Mouse (Mus musculus) embryonic facial prominence, embryonic 11.5 days (tissue): ENCODE results near the gene 1110008L16Rik. TPM values are rescaled to one million over a fixed set of nuclear protein-coding genes. Genes with fewer than 3 reads are reported as not detected.
A peak's percentile ranks its signal among the peaks of the same experiment; 100 is the strongest.

Source experiments
- ATAC-seq: fragments of 200-750 bp; cut with Nextera tagmentation; replicated peaks from 2 replicates; pipeline ENCODE4 v1.8.0; 2017; ENCODE audit warnings: low read depth; ENCODE audit not compliant: insufficient number of reproducible peaks, low FRiP score, low TSS enrichment
- DNase-seq: peaks from one replicate; pipeline ENCODE4 v3.0.0-alpha.2; 2015; ENCODE audit warnings: low spot score
- H3K27ac ChIP-seq: fragments of 300-500 bp; sonication (generic); replicated peaks from 2 replicates; pipeline ENCODE4 v1.5.1; 2014; ENCODE audit warnings: mild to moderate bottlenecking, low read depth, low read length, control low read depth
- H3K27me3 ChIP-seq: fragments of 300-500 bp; sonication (generic); 2 replicates; pipeline ENCODE4 v1.6.1; 2014; ENCODE audit warnings: mild to moderate bottlenecking, low read length, moderate library complexity, mixed read lengths; ENCODE audit not compliant: control insufficient read depth, insufficient read depth
- H3K36me3 ChIP-seq: fragments of 300-500 bp; sonication (generic); replicated peaks from 2 replicates; pipeline ENCODE4 v1.6.1; 2014; ENCODE audit warnings: low read depth, mild to moderate bottlenecking, low read length, moderate library complexity, mixed read lengths; ENCODE audit not compliant: control insufficient read depth, insufficient read depth
- H3K4me1 ChIP-seq: fragments of 300-500 bp; sonication (generic); 2 replicates; pipeline ENCODE4 v1.6.1; 2014; ENCODE audit warnings: low read length, mixed read lengths; ENCODE audit not compliant: control insufficient read depth, insufficient read depth
- H3K4me2 ChIP-seq: fragments of 300-500 bp; sonication (generic); 2 replicates; pipeline ENCODE4 v1.6.1; 2014; ENCODE audit warnings: low read depth, mild to moderate bottlenecking, control low read depth, low read length, moderate library complexity
- H3K4me3 ChIP-seq: fragments of 300-500 bp; sonication (generic); 2 replicates; pipeline ENCODE4 v1.5.1; 2014; ENCODE audit warnings: low read depth, low read length, control low read depth
- H3K9ac ChIP-seq: fragments of 300-500 bp; sonication (generic); replicated peaks from 2 replicates; pipeline ENCODE4 v1.6.1; 2014; ENCODE audit warnings: mild to moderate bottlenecking, control low read depth, low read length
- H3K9me3 ChIP-seq: fragments of 300-500 bp; sonication (generic); replicated peaks from 2 replicates; pipeline ENCODE4 v1.6.1; 2016; ENCODE audit warnings: mild to moderate bottlenecking, low read length, inconsistent platforms, mixed read lengths; ENCODE audit not compliant: control insufficient read depth
- WGBS: fragments of 180-500 bp; shearing (Covaris S2); extraction: QIAGEN DNeasy Blood & Tissue Kit; methylation state at CpG from one replicate; pipeline ENCODE4 v1.1.7; 2014; 5-methylcytosine and 5-hydroxymethylcytosine counted together
- polyA plus RNA-seq: library from polyadenylated mRNA; unstranded; fragments of >200 nt; fragmentation: Nextera tagmentation; extraction: Ambion mirVana; gene quantifications from 2 replicates; pipeline ENCODE4 v1.2.1, GENCODE M21; 2014

Gene 1110008L16Rik
- polyA plus RNA-seq, 1 experiment from 2014 or later = 21.6 TPM

GRCm38 (mm10) chr12:55399128-55399677, 99.8 kb downstream of the 1110008L16Rik start:
- H3K4me3 ChIP-seq = peak overlapping the region; percentile 96
- ATAC-seq = peak; percentile 24; the same call in 1 of the 2 replicates
- H3K9ac ChIP-seq = peak overlapping the region; percentile 91
- H3K4me1 ChIP-seq = no peaks in the 10 kb centered on the region
- H3K27ac ChIP-seq = peak overlapping the region; percentile 56; the same call in 1 of the 2 replicates
- DNase-seq = no peak
- H3K36me3 ChIP-seq = no peaks in the 10 kb centered on the region
- under 1% methylated on average over 20 of the region's 20 CpGs for WGBS
- peak overlapping the region; percentile 73 for H3K4me2 ChIP-seq
- no peaks in the 10 kb centered on the region for H3K27me3 ChIP-seq
- no peaks in the 10 kb centered on the region for H3K9me3 ChIP-seq

DNA sequence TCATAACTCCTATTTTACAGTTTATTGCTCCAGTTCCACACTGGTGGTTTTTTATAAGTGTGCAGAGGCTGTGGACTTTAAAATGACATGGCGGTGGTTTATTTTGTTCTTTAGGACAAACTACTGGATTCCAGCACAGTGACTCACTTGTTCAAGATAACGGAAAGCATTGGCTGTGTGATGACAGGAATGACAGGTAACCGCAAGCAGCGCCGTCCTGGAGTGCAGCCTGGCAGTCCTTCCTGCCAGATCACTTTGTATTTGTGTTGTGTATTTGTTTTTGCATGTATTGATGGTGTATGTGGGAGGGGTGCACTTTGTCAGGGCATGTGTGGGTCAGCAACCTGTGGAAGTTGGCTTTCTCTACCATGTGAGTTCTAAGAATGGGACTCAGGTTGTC, 108.5 kb downstream of the 1110008L16Rik start:
- H3K9me3 ChIP-seq = no peaks in the 10 kb centered on the region
- no peak for ATAC-seq
- H3K9ac ChIP-seq = no peak overlapping the region
- H3K4me1 ChIP-seq = no peaks in the 10 kb centered on the region
- peaks cover 3% of the 10 kb centered on the region; the same call in 1 of the 2 replicates for H3K36me3 ChIP-seq
- H3K4me3 ChIP-seq = no peak overlapping the region
- 90% methylated on average over 5 of the region's 5 CpGs for WGBS
- H3K27me3 ChIP-seq = no peaks in the 10 kb centered on the region
- no peak overlapping the region for H3K4me2 ChIP-seq
- DNase-seq = no peak
- H3K27ac ChIP-seq = no peak overlapping the region

GRCm38 (mm10) chr12:55415255-55415654, 115.9 kb downstream of the 1110008L16Rik start:
- DNase-seq (no peak), ATAC-seq (no peak)
- H3K36me3 ChIP-seq = peaks cover 14% of the 10 kb centered on the region
- no peak overlapping the region for H3K9ac ChIP-seq
- H3K9me3 ChIP-seq = no peaks in the 10 kb centered on the region
- H3K4me3 ChIP-seq = no peak overlapping the region
- H3K4me2 ChIP-seq = no peak overlapping the region
- no peak overlapping the region for H3K27ac ChIP-seq
- WGBS = 96% methylated on average over 5 of the region's 5 CpGs
- no peaks in the 10 kb centered on the region for H3K27me3 ChIP-seq
- H3K4me1 ChIP-seq = no peaks in the 10 kb centered on the region

DNA sequence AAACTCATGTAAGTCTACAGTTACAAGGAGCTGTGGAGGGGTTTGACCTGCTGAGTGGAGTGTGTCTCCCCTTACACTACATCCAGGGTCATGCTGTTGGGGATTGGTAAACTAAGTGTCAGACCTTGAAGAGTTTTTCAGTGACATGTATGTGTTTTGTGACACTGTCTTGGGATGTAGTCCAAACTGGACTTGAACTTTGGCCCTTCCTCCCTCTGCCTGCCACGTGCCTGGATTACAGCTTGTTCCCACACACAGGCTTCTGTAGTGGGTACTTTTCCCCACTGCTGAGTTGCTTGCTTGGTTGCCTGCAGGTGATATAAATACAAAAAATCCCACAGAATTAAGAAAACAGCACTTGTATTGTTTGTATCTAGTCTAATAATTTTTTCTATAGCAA, 116.4 kb downstream of the 1110008L16Rik start:
- no peak for ATAC-seq
- H3K4me3 ChIP-seq = no peak overlapping the region
- H3K9ac ChIP-seq = no peak overlapping the region

DNA sequence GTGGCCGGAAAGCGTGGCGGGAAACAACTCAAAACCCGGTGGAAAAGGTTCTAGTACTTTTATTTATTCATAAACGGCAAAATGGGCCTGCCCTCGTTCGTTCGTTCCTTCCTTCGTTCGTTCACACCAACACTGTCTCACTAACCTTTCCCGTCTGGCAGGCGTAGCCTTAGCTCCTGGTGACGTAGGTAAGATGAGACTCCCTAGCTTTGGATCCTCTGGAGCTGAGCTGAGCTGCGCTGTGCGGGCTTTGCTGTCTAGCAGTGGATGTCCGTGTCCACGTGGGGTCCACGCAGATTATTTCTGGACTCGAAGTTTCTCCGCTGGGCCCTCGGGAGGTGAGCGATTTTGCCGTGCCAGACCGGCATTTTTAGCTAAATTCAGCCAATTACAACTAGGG, 120.8 kb downstream of the 1110008L16Rik start:
- DNase-seq (no peak), ATAC-seq (0 out of 2 replicates have a peak, but pooled peaks have one; percentile 70)
- 94% methylated on average over 24 of the region's 24 CpGs for WGBS
- Histone ChIP-seq H3K36me3 (peaks cover 4% of the 10 kb centered on the region; the same call in 1 of the 2 replicates), H3K27ac (no peak overlapping the region), H3K9me3 (no peaks in the 10 kb centered on the region), H3K4me1 (no peaks in the 10 kb centered on the region), H3K4me3 (no peak overlapping the region), H3K4me2 (no peak overlapping the region), H3K9ac (no peak overlapping the region), H3K27me3 (no peaks in the 10 kb centered on the region)

More for the DNA sequence above, 116.4 kb downstream of the 1110008L16Rik start:
- DNase-seq = no peak
- Histone ChIP-seq H3K4me1 (no peaks in the 10 kb centered on the region), H3K27me3 (no peaks in the 10 kb centered on the region), H3K36me3 (peaks cover 14% of the 10 kb centered on the region), H3K9me3 (no peaks in the 10 kb centered on the region), H3K4me2 (no peak overlapping the region), H3K27ac (no peak overlapping the region)
- WGBS = 94% methylated on average over 1 of the region's 1 CpGs

- Histone ChIP-seq H3K27me3 (no peaks in the 10 kb centered on the region), H3K9me3 (no peaks in the 10 kb centered on the region), H3K36me3 (peaks cover 4% of the 10 kb centered on the region; the same call in 1 of the 2 replicates), H3K4me2 (no peak overlapping the region), H3K9ac (peak overlapping the region; percentile 13; the same call in 1 of the 2 replicates), H3K4me3 (no peak overlapping the region), H3K4me1 (no peaks in the 10 kb centered on the region), H3K27ac (no peak overlapping the region)
- ATAC-seq (no peak), DNase-seq (no peak)
- 38% methylated on average over 3 of the region's 3 CpGs for WGBS
Observed at GRCm38 (mm10) chr12:55422057-55422456, 122.7 kb downstream of the 1110008L16Rik start.

DNA sequence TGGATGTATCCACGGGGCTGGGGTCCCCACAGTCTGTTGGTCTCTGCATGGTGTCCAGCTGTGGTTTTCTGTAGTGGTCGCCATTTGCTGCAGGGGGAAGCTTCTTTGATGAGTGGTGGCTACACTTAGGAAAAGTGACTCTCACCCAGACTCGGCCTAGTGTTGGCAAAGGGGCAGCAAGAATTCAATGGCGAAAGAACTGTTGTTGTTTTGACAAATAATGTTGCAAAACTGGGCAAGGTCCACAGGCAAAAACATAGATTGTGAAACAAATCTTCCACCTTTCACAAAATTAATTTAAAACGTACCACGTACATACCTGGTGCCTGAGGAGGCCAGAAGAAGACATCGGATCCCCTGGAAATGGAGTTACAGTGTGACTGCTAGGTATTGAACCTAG, 126.9 kb downstream of the 1110008L16Rik start:
- Histone ChIP-seq H3K4me2 (no peak overlapping the region), H3K36me3 (no peaks in the 10 kb centered on the region), H3K27me3 (no peaks in the 10 kb centered on the region), H3K4me1 (no peaks in the 10 kb centered on the region), H3K4me3 (no peak overlapping the region), H3K9me3 (no peaks in the 10 kb centered on the region), H3K27ac (no peak overlapping the region), H3K9ac (no peak overlapping the region)
- ATAC-seq (no peak), DNase-seq (no peak)
- WGBS = 88% methylated on average over 7 of the region's 7 CpGs

DNA sequence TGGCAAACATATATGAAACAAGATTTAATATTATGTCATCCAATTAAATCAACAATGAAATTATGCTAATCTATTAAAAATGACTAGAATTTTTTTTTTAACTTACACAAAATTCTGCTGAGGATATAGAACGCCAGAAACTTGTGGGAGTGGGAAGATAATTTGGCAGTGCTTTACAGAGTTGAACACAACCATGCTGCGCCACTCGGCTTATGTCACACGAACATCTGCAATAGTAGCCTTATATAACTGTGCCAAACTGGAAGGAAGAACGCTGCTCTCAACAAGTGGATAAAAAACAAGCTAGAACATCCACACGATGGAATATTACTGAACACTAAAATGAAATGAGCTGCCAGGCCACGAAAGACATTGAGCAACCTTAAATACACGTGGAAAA, 129.8 kb downstream of the 1110008L16Rik start:
- H3K27me3 ChIP-seq = no peaks in the 10 kb centered on the region
- no peaks in the 10 kb centered on the region for H3K4me1 ChIP-seq
- WGBS = 89% methylated on average over 8 of the region's 8 CpGs
- no peak overlapping the region for H3K4me3 ChIP-seq
- H3K9me3 ChIP-seq = no peaks in the 10 kb centered on the region
- H3K36me3 ChIP-seq = no peaks in the 10 kb centered on the region
- no peak overlapping the region for H3K4me2 ChIP-seq
- DNase-seq (no peak), ATAC-seq (no peak)
- no peak overlapping the region for H3K9ac ChIP-seq
- no peak overlapping the region for H3K27ac ChIP-seq
